Mouse (Mus musculus) neural tube, embryonic 14.5 days (tissue): ENCODE data around the gene Tmem109. TPM values are rescaled to one million over a fixed set of nuclear protein-coding genes. Genes with fewer than 3 reads are reported as not detected.

Experiments used
- ATAC-seq: fragments of 200-750 bp; cut with Nextera tagmentation; 2 replicates; pipeline ENCODE4 v1.8.0; 2017; ENCODE audit warnings: low read depth, mild to moderate bottlenecking, moderate TSS enrichment, moderate library complexity
- H3K27ac ChIP-seq: fragments of 300-500 bp; sonication (generic); 2 replicates; pipeline ENCODE4 v1.5.1; 2014; ENCODE audit warnings: low read depth, mild to moderate bottlenecking, control low read depth, low read length, moderate library complexity, mixed read lengths
- H3K27me3 ChIP-seq: fragments of 300-500 bp; sonication (generic); 2 replicates; pipeline ENCODE4 v1.6.1; 2014; ENCODE audit warnings: low read length; ENCODE audit not compliant: control insufficient read depth, insufficient read depth
- H3K36me3 ChIP-seq: fragments of 300-500 bp; sonication (generic); 2 replicates; pipeline ENCODE4 v1.6.1; 2014; ENCODE audit warnings: low read length, mixed read lengths; ENCODE audit not compliant: control insufficient read depth, insufficient read depth
- H3K4me1 ChIP-seq: fragments of 300-500 bp; sonication (generic); 2 replicates; pipeline ENCODE4 v1.6.1; 2014; ENCODE audit warnings: low read length; ENCODE audit not compliant: control insufficient read depth, insufficient read depth
- H3K4me2 ChIP-seq: fragments of 300-500 bp; sonication (generic); 2 replicates; pipeline ENCODE4 v1.6.1; 2014; ENCODE audit warnings: mild to moderate bottlenecking, low read depth, low read length, control low read depth
- H3K4me3 ChIP-seq: fragments of 300-500 bp; sonication (generic); 2 replicates; pipeline ENCODE4 v1.5.1; 2014; ENCODE audit warnings: low read depth, low read length, control low read depth, mixed read lengths
- H3K9ac ChIP-seq: fragments of 300-500 bp; sonication (generic); replicated peaks from 2 replicates; pipeline ENCODE4 v1.6.1; 2014; ENCODE audit warnings: low read depth, mild to moderate bottlenecking, control low read depth, low read length, mixed read lengths
- H3K9me3 ChIP-seq: fragments of 300-500 bp; sonication (generic); 2 replicates; pipeline ENCODE4 v1.6.1; 2016; ENCODE audit warnings: low read length; ENCODE audit not compliant: control insufficient read depth
- WGBS: fragments of 180-500 bp; shearing (Covaris S2); extraction: QIAGEN DNeasy Blood & Tissue Kit; methylation state at CpG from one replicate; pipeline ENCODE4 v1.1.7; 2014; 5-methylcytosine and 5-hydroxymethylcytosine counted together
- polyA plus RNA-seq: library from polyadenylated mRNA; unstranded; fragments of >200 nt; fragmentation: Nextera tagmentation; extraction: Ambion mirVana; gene quantifications from 2 replicates; pipeline ENCODE4 v1.2.1, GENCODE M21; 2014

The Tmem109 gene
- polyA plus RNA-seq, 1 experiment from 2014 or later = 36.3 TPM

DNA sequence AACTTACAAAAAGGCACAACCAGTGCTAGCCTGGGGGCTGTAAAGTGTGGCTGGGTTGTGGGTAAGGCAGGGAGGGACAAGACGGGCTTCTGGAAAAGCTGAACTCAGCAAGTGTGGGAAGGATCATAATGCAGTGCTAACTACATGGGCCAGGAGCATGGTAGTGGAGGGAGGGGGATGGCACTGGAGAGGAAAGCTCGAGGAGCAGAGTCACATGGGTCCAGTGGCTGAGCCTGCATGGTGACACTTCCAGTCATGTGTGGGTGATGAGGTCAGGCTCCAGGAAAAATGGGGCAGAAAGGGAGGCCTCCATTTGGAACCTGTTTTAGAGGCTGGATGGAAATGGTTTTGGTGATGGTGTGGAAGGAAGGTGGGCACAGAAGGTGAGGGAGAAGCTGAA, 25.3 kb downstream of the Tmem109 start:
- no peak overlapping the region for H3K9ac ChIP-seq
- no peak overlapping the region for H3K27ac ChIP-seq
- peak; percentile 25; the same call in 1 of the 2 replicates for ATAC-seq
- H3K9me3 ChIP-seq = no peaks in the 10 kb centered on the region
- H3K4me3 ChIP-seq = no peak overlapping the region
- peaks cover 49% of the 10 kb centered on the region for H3K36me3 ChIP-seq
- no peaks in the 10 kb centered on the region for H3K27me3 ChIP-seq
- no peak overlapping the region for H3K4me2 ChIP-seq
- H3K4me1 ChIP-seq = no peaks in the 10 kb centered on the region
- 38% methylated on average over 2 of the region's 2 CpGs for WGBS

DNA sequence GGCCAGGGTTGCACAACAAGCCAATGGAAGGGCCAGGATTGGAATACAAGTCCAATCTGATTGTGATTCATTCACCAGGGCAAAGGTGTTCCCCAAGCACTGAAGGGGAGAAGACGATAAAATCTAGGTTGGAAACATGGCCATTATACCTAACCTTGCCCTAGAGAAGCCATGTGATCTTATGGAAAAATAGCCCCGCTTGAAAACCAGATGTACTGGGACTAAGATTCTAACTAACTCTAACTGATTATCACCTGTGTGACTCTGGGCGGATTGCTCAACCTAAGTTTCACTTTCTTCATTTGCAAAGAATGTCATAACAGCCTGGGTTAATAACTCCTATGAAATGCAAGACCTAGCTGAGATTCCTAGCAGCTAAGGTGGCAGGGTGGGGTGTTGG, 26.4 kb downstream of the Tmem109 start:
- 91% methylated on average over 3 of the region's 3 CpGs for WGBS
- Histone ChIP-seq H3K9ac (no peak overlapping the region), H3K27ac (no peak overlapping the region), H3K4me3 (no peak overlapping the region), H3K36me3 (peaks cover 38% of the 10 kb centered on the region), H3K4me2 (no peak overlapping the region), H3K27me3 (no peaks in the 10 kb centered on the region), H3K9me3 (no peaks in the 10 kb centered on the region), H3K4me1 (no peaks in the 10 kb centered on the region)
- no peak for ATAC-seq

- no peak; the same call in 1 of the 2 replicates for ATAC-seq
- no peaks in the 10 kb centered on the region for H3K4me1 ChIP-seq
- WGBS = 24% methylated on average over 3 of the region's 3 CpGs
- no peak overlapping the region for H3K27ac ChIP-seq
- no peaks in the 10 kb centered on the region for H3K27me3 ChIP-seq
- no peak overlapping the region for H3K4me2 ChIP-seq
- H3K36me3 ChIP-seq = no peaks in the 10 kb centered on the region
- no peak overlapping the region for H3K9ac ChIP-seq
- H3K4me3 ChIP-seq = no peak overlapping the region
- H3K9me3 ChIP-seq = no peaks in the 10 kb centered on the region
These were observed 34.3 kb downstream of the Tmem109 start for GRCm38 (mm10) chr19:10847311-10848087.

GRCm38 (mm10) chr19:10846150-10846549, 35.7 kb downstream of the Tmem109 start:
- no peaks in the 10 kb centered on the region for H3K9me3 ChIP-seq
- no peak overlapping the region for H3K27ac ChIP-seq
- H3K4me1 ChIP-seq = no peaks in the 10 kb centered on the region
- ATAC-seq = peak; percentile 26; the same call in 1 of the 2 replicates
- no peaks in the 10 kb centered on the region for H3K36me3 ChIP-seq
- no peak overlapping the region for H3K9ac ChIP-seq
- no peak overlapping the region for H3K4me3 ChIP-seq
- 55% methylated on average over 7 of the region's 7 CpGs for WGBS
- no peaks in the 10 kb centered on the region for H3K27me3 ChIP-seq
- no peak overlapping the region for H3K4me2 ChIP-seq

- no peak for ATAC-seq
- H3K9ac ChIP-seq = no peak overlapping the region
- no peak overlapping the region for H3K4me2 ChIP-seq
- 80% methylated on average over 3 of the region's 3 CpGs for WGBS
- no peaks in the 10 kb centered on the region for H3K36me3 ChIP-seq
- no peaks in the 10 kb centered on the region for H3K27me3 ChIP-seq
- H3K4me1 ChIP-seq = no peaks in the 10 kb centered on the region
- H3K27ac ChIP-seq = no peak overlapping the region
- H3K4me3 ChIP-seq = no peak overlapping the region
- H3K9me3 ChIP-seq = no peaks in the 10 kb centered on the region
These were observed 36.3 kb downstream of the Tmem109 start for GRCm38 (mm10) chr19:10845454-10845853.

GRCm38 (mm10) chr19:10844206-10844605, 37.6 kb downstream of the Tmem109 start:
- Histone ChIP-seq H3K4me3 (no peak overlapping the region), H3K4me2 (no peak overlapping the region), H3K27me3 (no peaks in the 10 kb centered on the region), H3K27ac (no peak overlapping the region), H3K36me3 (no peaks in the 10 kb centered on the region), H3K4me1 (no peaks in the 10 kb centered on the region), H3K9ac (no peak overlapping the region), H3K9me3 (no peaks in the 10 kb centered on the region)
- WGBS = 89% methylated on average over 5 of the region's 5 CpGs
- no peak for ATAC-seq

DNA sequence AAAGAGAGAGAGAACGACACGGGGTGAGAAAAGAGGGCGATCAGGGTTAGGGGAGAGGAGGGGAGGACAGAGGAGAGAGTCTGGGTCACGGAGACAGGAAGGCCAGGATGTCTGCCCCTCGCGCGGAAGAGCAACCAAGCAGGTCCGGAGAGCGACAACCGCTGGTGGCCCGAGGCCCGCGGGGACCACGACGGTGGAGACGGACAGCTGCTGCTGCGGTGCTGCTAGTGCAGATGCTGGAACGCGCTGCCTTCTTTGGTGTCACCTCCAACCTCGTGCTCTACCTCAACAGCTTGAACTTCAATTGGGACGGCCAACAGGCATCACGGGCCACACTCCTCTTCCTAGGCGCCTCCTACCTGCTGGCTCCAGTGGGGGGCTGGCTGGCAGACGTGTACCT, 38.9 kb downstream of the Tmem109 start:
- Histone ChIP-seq H3K4me2 (no peak overlapping the region), H3K4me1 (no peaks in the 10 kb centered on the region), H3K9me3 (no peaks in the 10 kb centered on the region), H3K27ac (no peak overlapping the region), H3K36me3 (no peaks in the 10 kb centered on the region), H3K27me3 (no peaks in the 10 kb centered on the region), H3K9ac (no peak overlapping the region), H3K4me3 (no peak overlapping the region)
- no peak; the same call in 1 of the 2 replicates for ATAC-seq
- 55% methylated on average over 24 of the region's 24 CpGs for WGBS

DNA sequence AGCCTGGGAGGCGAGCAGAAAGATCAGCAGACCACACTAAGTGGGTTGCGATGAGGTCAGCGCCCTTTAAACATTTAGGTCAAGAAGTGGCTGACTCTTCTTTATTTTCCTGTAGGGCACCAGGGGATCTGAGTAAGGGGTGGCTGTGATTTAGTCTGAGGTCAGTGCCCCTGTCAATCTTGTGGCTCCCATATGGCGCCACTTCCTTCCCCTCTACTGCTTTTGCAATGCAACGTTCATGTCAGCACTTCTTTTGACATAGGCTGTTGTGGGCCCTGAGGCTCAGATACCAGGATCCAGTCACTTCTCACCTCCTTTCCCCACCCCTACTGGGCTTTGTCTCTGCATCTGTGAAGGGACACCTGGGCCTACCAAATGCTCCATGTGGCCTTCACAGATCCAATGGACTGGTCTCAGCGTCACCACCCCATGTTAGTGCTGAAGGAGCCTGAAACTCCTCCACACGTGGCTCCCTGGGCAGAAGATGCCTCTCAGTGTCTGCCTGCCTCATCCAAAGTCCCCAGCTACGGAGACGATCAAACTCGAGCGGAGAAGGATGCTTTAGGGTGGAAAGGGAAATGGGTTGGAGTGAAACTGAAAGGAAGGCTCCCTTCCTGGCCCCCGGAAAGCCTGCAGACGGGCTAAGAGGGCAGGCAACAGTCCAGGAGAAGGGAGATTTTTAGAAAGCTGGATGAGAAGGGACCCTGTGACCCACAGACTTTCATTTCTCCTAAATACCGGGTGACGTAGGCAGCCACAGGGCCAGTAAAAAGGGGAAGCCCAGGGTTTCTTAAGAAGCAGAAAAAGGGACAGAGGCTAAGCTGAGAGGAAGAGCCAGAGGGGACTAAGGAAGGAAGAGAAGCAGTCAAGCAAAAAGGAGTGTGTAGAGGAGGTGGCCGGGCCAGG, 39.8 kb downstream of the Tmem109 start:
- Histone ChIP-seq H3K9ac (no peak overlapping the region), H3K4me1 (no peaks in the 10 kb centered on the region), H3K4me3 (no peak overlapping the region), H3K36me3 (no peaks in the 10 kb centered on the region), H3K27ac (no peak overlapping the region), H3K4me2 (no peak overlapping the region), H3K9me3 (no peaks in the 10 kb centered on the region), H3K27me3 (no peaks in the 10 kb centered on the region)
- no peak for ATAC-seq
- WGBS = 66% methylated on average over 16 of the region's 16 CpGs
